Mouse (Mus musculus): ENCODE measurements around the gene Kifap3. TPM values are rescaled to one million over a fixed set of nuclear protein-coding genes. Genes with fewer than 3 reads are reported as not detected.

The Kifap3 gene
- polyA plus RNA-seq, 2 experiments, result 28.2 to 46.3 TPM

DNA sequence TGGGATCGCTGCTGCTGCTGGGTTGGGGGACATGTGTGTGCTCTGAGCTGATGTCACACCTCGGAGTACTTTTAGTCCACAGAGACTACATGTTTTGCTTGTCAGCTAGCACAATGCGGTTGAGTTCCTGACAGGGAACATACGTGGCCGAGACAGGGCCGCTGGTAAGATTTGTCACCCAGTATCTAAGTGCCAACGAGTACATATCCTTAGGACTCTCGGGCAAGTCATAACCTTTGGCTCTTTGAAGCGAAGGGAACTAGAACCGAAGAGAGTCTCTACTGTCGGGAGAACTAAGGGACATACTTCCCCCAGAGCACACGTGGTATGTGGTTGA, 151.0 kb downstream of the Kifap3 start:
- Histone ChIP-seq H3K9me3 (ENCODE audit: control insufficient read depth, low read length) (no peaks in the 10 kb centered on the region), H3K4me3 (replicated peaks; ENCODE audit: low read length) (peak overlapping the region; percentile 85), H3K9ac (ENCODE audit: low read depth, low read length, severe bottlenecking) (peak overlapping the region; percentile 94), H3K4me1 (ENCODE audit: control insufficient read depth, insufficient read depth, low read length) (0 out of 2 replicates have a peak, but pooled peaks cover 8% of the 10 kb centered on the region), H3K36me3 (ENCODE audit: control insufficient read depth, insufficient read depth, low read length) (peaks cover 21% of the 10 kb centered on the region), H3K4me2 (replicated peaks; ENCODE audit: low read depth, low read length, severe bottlenecking) (peak overlapping the region; percentile 84), H3K27me3 (ENCODE audit: control insufficient read depth, insufficient read depth, low read length) (no peaks in the 10 kb centered on the region), H3K27ac (replicated peaks; ENCODE audit: low read depth, low read length) (0 out of 2 replicates have a peak overlapping the region, but pooled peaks have one; percentile 63)
- WGBS, result 3% methylated on average over 12 of the region's 12 CpGs
- ATAC-seq (ENCODE audit: low FRiP score, low read depth) (no peak), DNase-seq (ENCODE audit: low spot score) (peak; percentile 6)
- no peak for TF ChIP-seq POLR2A (IDR thresholded peaks at IDR 0.05; ENCODE audit: borderline replicate concordance, extremely low read depth, insufficient read depth, insufficient read length)

DNA sequence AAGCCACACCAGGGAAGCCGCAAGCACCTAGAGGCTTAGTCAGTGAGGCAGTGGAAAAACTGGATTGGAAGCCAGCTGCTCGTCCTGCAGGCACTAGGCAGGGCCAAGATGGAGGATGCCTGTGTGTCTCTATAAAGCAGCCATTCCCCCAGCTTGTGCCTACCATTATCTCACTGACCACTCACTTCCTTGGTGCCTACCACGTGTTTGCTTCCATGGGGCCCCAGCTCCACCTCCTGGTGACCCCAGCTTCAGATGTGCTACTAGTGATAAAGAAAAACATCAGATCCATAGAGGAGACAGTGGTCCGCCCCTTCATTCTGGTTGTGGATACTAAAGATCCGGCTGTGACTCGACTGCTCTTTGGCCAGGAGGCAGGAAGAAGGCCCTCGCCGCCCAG, 152.4 kb downstream of the Kifap3 start:
- Histone ChIP-seq H3K4me2 (replicated peaks; ENCODE audit: low read depth, low read length, severe bottlenecking) (no peak overlapping the region), H3K4me1 (ENCODE audit: control insufficient read depth, insufficient read depth, low read length) (0 out of 2 replicates have a peak, but pooled peaks cover 8% of the 10 kb centered on the region), H3K9ac (ENCODE audit: low read depth, low read length, severe bottlenecking) (no peak overlapping the region), H3K27ac (replicated peaks; ENCODE audit: low read depth, low read length) (no peak overlapping the region), H3K27me3 (ENCODE audit: control insufficient read depth, insufficient read depth, low read length) (no peaks in the 10 kb centered on the region), H3K36me3 (ENCODE audit: control insufficient read depth, insufficient read depth, low read length) (peaks cover 35% of the 10 kb centered on the region), H3K4me3 (replicated peaks; ENCODE audit: low read length) (no peak overlapping the region), H3K9me3 (ENCODE audit: control insufficient read depth, low read length) (no peaks in the 10 kb centered on the region)
- TF ChIP-seq POLR2A (IDR thresholded peaks at IDR 0.05; ENCODE audit: borderline replicate concordance, extremely low read depth, insufficient read depth, insufficient read length), result no peak
- no peak for ATAC-seq (ENCODE audit: low FRiP score, low read depth)
- DNase-seq (ENCODE audit: low spot score), result no peak
- 86% methylated on average over 8 of the region's 8 CpGs for WGBS

DNA sequence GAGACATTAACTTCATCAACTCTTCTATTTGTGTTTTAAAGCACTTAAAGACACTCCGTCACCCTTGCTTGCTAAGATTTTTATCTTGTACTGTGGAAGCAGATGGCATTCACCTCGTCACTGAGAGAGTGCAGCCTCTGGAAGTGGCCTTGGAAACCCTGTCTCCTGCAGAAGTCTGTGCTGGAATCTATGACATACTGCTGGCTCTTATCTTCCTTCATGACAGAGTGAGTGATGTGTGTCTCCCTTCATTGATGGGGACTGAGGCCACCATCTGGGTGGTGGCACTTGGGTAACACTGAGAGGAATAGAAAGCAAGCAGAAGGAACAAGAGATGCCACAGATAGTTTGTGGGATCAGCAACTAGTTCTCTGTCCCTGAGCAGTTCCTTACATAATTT, 155.2 kb downstream of the Kifap3 start:
- Histone ChIP-seq H3K4me1 (ENCODE audit: control insufficient read depth, insufficient read depth, low read length) (0 out of 2 replicates have a peak, but pooled peaks cover 8% of the 10 kb centered on the region), H3K4me3 (replicated peaks; ENCODE audit: low read length) (no peak overlapping the region), H3K9me3 (ENCODE audit: control insufficient read depth, low read length) (no peaks in the 10 kb centered on the region), H3K27ac (replicated peaks; ENCODE audit: low read depth, low read length) (no peak overlapping the region), H3K27me3 (ENCODE audit: control insufficient read depth, insufficient read depth, low read length) (no peaks in the 10 kb centered on the region), H3K4me2 (replicated peaks; ENCODE audit: low read depth, low read length, severe bottlenecking) (no peak overlapping the region), H3K9ac (ENCODE audit: low read depth, low read length, severe bottlenecking) (no peak overlapping the region), H3K36me3 (ENCODE audit: control insufficient read depth, insufficient read depth, low read length) (peaks cover 59% of the 10 kb centered on the region)
- 89% methylated on average over 2 of the region's 2 CpGs for whole genome bisulfite sequencing
- no peak for TF ChIP-seq POLR2A (IDR thresholded peaks at IDR 0.05; ENCODE audit: borderline replicate concordance, extremely low read depth, insufficient read depth, insufficient read length)
- no peak for DNase-seq (ENCODE audit: low spot score)
- ATAC-seq (ENCODE audit: low FRiP score, low read depth), result no peak

DNA sequence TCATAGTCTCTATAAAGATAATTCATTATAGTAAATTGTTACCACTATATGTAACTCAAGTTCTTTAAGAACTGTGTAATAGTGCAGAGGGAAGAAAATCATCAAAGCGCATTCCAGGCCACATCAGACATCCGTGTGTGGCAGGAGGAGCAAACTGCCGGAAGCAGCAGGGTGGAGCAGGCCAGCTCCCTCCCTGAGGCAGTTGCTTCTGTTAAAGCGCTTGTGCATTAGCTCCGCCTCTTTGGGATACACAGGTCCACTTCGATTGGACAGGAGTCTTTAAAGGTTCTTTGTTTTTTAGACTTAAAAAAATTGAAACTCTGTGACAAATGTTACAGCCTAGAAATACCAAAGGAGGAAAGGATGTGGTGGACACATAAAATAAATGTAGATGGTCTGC, 162.7 kb downstream of the Kifap3 start:
- no peak for TF ChIP-seq POLR2A (IDR thresholded peaks at IDR 0.05; ENCODE audit: borderline replicate concordance, extremely low read depth, insufficient read depth, insufficient read length)

DNA sequence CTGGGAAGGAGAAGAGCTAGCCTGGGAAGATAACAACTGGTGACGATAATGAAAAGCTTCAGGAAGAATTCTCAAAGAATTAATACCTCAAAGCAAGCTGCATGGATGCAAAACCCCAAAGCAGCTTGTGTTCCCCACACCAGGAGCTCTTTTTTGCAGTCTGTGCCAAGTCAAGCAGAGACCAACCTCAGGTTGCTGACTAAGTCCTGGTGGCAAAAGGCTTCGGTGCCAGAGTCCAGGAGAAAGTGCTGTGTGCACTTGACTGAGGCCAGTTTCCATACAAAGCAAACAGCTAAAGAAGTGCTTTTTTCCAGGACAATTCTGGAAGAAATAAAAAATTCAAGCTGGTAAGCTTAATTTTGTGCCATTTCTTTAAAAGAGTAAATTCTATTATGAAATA, 174.0 kb downstream of the Kifap3 start:
- Histone ChIP-seq H3K27ac (replicated peaks; ENCODE audit: low read depth, low read length) (no peak overlapping the region), H3K36me3 (ENCODE audit: control insufficient read depth, insufficient read depth, low read length) (peaks cover 85% of the 10 kb centered on the region), H3K9me3 (ENCODE audit: control insufficient read depth, low read length) (no peaks in the 10 kb centered on the region), H3K4me3 (replicated peaks; ENCODE audit: low read length) (no peak overlapping the region), H3K9ac (ENCODE audit: low read depth, low read length, severe bottlenecking) (no peak overlapping the region), H3K4me1 (ENCODE audit: control insufficient read depth, insufficient read depth, low read length) (no peaks in the 10 kb centered on the region), H3K4me2 (replicated peaks; ENCODE audit: low read depth, low read length, severe bottlenecking) (no peak overlapping the region), H3K27me3 (ENCODE audit: control insufficient read depth, insufficient read depth, low read length) (no peaks in the 10 kb centered on the region)
- TF ChIP-seq POLR2A (IDR thresholded peaks at IDR 0.05; ENCODE audit: borderline replicate concordance, extremely low read depth, insufficient read depth, insufficient read length), result no peak
- DNase-seq (ENCODE audit: low spot score), result no peak
- no peak for ATAC-seq (ENCODE audit: low FRiP score, low read depth)
- 88% methylated on average over 2 of the region's 2 CpGs for WGBS

More for the DNA sequence above, 162.7 kb downstream of the Kifap3 start:
- Histone ChIP-seq H3K4me3 (replicated peaks; ENCODE audit: low read length) (no peak overlapping the region), H3K27me3 (ENCODE audit: control insufficient read depth, insufficient read depth, low read length) (no peaks in the 10 kb centered on the region), H3K36me3 (ENCODE audit: control insufficient read depth, insufficient read depth, low read length) (peaks cover 86% of the 10 kb centered on the region), H3K9ac (ENCODE audit: low read depth, low read length, severe bottlenecking) (no peak overlapping the region), H3K9me3 (ENCODE audit: control insufficient read depth, low read length) (no peaks in the 10 kb centered on the region), H3K4me1 (ENCODE audit: control insufficient read depth, insufficient read depth, low read length) (no peaks in the 10 kb centered on the region), H3K4me2 (replicated peaks; ENCODE audit: low read depth, low read length, severe bottlenecking) (no peak overlapping the region), H3K27ac (replicated peaks; ENCODE audit: low read depth, low read length) (no peak overlapping the region)
- DNase-seq (ENCODE audit: low spot score) (no peak), ATAC-seq (ENCODE audit: low FRiP score, low read depth) (no peak)
- WGBS, result 63% methylated on average over 6 of the region's 6 CpGs

DNA sequence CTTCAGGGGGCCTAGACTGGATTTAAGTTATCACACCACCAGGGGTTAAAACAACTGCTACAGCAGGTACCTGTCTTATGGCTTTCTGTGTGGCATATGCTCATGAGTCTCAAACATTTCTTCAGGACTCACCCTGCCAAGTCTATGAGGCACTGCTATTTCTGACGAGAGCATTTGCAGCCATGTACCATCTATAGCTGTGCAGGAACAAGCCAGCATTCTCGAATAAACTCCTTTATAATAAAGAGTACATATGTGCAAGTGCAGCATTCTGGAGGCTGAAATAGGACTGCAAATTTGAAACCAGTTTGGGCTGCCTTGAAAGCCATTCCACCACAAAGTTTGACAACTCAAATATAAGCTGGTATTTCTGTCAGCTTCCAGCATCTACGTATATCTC, 178.7 kb downstream of the Kifap3 start:
- DNase-seq (ENCODE audit: low spot score) (no peak), ATAC-seq (ENCODE audit: low FRiP score, low read depth) (no peak)
- TF ChIP-seq POLR2A (IDR thresholded peaks at IDR 0.05; ENCODE audit: borderline replicate concordance, extremely low read depth, insufficient read depth, insufficient read length), result no peak
- WGBS, result 64% methylated on average over 3 of the region's 3 CpGs
- Histone ChIP-seq H3K27ac (replicated peaks; ENCODE audit: low read depth, low read length) (no peak overlapping the region), H3K4me3 (replicated peaks; ENCODE audit: low read length) (no peak overlapping the region), H3K9me3 (ENCODE audit: control insufficient read depth, low read length) (no peaks in the 10 kb centered on the region), H3K4me1 (ENCODE audit: control insufficient read depth, insufficient read depth, low read length) (no peaks in the 10 kb centered on the region), H3K9ac (ENCODE audit: low read depth, low read length, severe bottlenecking) (no peak overlapping the region), H3K4me2 (replicated peaks; ENCODE audit: low read depth, low read length, severe bottlenecking) (no peak overlapping the region), H3K36me3 (ENCODE audit: control insufficient read depth, insufficient read depth, low read length) (peaks cover 61% of the 10 kb centered on the region), H3K27me3 (ENCODE audit: control insufficient read depth, insufficient read depth, low read length) (no peaks in the 10 kb centered on the region)
